Mouse (Mus musculus) ES-E14 (cell line): ENCODE measurements around the gene Gm11563.

Experiments
- CHD2 ChIP-seq: IDR thresholded peaks from 2 replicates; pipeline ENCODE4 v1.6.1; 2014; ENCODE audit warnings: mild to moderate bottlenecking, low read depth, low read length, inconsistent platforms
- HCFC1 ChIP-seq: IDR thresholded peaks from 2 replicates; pipeline ENCODE4 v1.6.1; 2012; ENCODE audit warnings: low read length, inconsistent platforms, borderline replicate concordance; ENCODE audit not compliant: insufficient read depth
- MAFK ChIP-seq: IDR thresholded peaks from 2 replicates; pipeline ENCODE4 v1.6.1; 2014; ENCODE audit warnings: mild to moderate bottlenecking, low read depth, low read length, inconsistent platforms; ENCODE audit not compliant: insufficient read depth
- ZC3H11A ChIP-seq: IDR thresholded peaks from 2 replicates; pipeline ENCODE4 v1.6.1; 2012; ENCODE audit warnings: low read depth, mild to moderate bottlenecking, inconsistent platforms, low read length, borderline replicate concordance
- ZNF384 ChIP-seq: IDR thresholded peaks from 2 replicates; pipeline ENCODE4 v1.6.1; 2012; ENCODE audit warnings: low read depth, low read length, inconsistent platforms

DNA sequence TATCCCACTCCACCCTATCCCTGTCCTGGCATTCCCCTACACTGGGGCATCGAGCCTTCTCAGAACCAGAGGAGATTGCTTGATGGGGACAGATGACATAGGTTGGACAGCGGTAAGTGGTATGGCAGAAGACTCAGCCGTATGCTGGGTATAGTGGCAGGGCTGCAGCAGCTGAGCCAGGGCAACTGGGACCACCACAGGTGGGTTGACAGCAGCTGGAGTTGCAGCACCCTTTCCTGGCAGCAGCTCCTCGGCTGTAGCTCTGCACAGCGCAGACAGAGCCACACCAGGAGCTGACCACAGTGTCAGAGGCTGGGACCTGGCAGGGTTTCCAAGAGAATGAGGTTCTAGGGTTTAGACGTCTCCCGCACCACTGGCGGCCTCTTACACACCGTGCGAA is 4.0 kb upstream of the Gm11563 start:
- TF ChIP-seq CHD2 (no peak), ZNF384 (no peak), ZC3H11A (no peak), HCFC1 (no peak), MAFK (no peak)
